Mouse (Mus musculus) liver, postnatal 0 days (tissue): ENCODE measurements around the gene Fbxl4.

Experiments used
- CTCF ChIP-seq: sonication (generic); IDR thresholded peaks from 2 replicates; pipeline ENCODE4 v1.5.1; 2016; ENCODE audit warnings: antibody characterized with exemption, low read depth
- EP300 ChIP-seq: IDR thresholded peaks from 2 replicates; pipeline ENCODE4 v1.6.1; 2016; ENCODE audit warnings: antibody characterized with exemption, low read depth, mild to moderate bottlenecking

DNA sequence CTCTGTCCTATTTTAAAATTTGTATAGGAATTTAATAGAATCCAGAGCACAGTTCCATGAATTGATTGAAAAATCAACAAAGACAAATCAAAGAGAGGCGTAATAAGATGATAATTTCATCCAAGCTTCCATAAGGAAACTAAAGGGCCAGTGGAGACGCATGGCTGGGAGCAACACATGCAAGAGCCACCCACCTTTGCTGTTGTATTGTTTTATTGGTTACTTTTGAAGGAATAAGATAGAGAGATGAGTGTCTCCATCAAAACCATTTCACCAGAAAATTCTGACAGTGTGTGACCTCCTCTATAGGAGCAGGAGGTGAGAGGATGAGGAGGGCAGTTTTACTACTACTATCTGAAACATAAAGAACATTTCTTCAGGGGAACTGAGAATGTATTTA lies 124.8 kb downstream of the Fbxl4 start:
- TF ChIP-seq CTCF, result no peak
- no peak for TF ChIP-seq EP300
